Mouse (Mus musculus) liver, embryonic 14 days (tissue): ENCODE results near the gene Sacs. TPM values are rescaled to one million over a fixed set of nuclear protein-coding genes. Genes with fewer than 3 reads are reported as not detected.

Experiments
- polyA plus RNA-seq: library from polyadenylated mRNA; depleted of rRNA; stranded (reverse); fragments of >200 nt; gene quantifications from 2 replicates; pipeline ENCODE4 v1.2.3, GENCODE M21; 2012; rRNA removed

The Sacs gene
- polyA plus RNA-seq: 2.1 and 2.6 TPM in 2 replicates

DNA sequence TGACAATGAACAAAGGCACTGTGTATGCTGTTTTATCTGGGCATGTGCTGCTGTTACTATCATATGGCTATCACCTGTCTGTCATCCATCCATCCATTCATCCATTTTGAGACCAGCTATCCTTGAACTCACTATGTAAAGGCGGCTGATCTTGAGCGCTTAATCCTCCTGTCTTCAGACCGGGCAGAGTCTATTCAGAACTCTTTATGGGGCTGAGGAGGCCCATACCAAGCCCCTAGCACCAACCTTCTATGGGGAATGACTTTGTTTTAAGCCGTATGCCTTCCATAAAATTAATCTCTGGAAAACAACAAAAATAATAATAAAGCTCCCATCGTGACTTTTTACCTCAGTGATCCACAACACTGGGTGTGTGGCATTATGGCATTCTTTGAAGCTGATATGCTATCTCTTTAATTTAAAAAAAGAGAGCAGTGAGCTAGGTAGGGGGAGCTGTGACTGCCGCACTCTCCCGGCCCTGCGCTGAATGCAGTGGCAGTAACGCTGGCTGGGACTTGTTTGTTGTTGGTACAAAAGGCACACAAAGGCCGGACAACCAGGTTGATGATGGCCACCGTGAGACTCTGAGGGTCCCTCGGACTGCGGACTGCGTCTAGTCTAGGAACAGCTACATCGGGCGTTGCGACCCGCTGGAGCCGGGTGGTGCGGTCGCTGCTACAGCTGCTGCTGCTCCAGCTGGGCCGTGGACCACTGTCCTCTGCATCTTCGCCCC is at the start of gene Sacs:
Gene Sacs (plus strand): TSS at position 464 of the 733 bp plus-strand sequence.

DNA sequence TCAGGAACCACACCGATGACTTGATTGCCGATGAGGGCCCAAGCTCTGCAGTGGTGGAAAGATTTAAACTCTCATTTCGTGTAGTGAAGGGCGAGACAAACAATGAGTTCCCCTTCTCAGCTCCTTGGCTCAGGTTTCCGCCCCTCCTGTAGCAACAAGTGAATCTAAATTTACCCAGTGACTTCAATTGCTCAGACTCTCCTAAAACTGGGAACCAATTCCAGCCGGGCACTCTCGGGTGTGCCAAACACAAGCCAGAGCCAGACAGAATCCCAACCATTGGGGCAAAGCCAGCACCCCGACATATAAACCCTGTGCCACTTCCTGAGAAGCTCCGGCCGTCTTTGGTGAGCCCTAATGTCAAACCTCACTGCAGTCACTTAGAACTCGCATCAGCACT is 120.1 kb downstream of the Sacs start, which contains the start of gene Sgcg:
Gene Sgcg (minus strand): TSS at position 139 of the 400 bp plus-strand sequence.

Other genes starting within 250 kb of the Sacs start
- gene Tnfrsf19, start 92.0 kb upstream of the Sacs start, polyA plus RNA-seq: 2.3 and 2.4 TPM in 2 replicates
- gene Sgcg, start 120.0 kb downstream of the Sacs start, polyA plus RNA-seq: 0.10 and 0.17 TPM in 2 replicates
- gene Arl11, start 171.3 kb downstream of the Sacs start, polyA plus RNA-seq: 1.1 and 1.5 TPM in 2 replicates
- 1.2 TPM in 2 replicates for gene Ebpl, start 222.0 kb downstream of the Sacs start, polyA plus RNA-seq